Mouse (Mus musculus): ENCODE results near the gene Cacna2d3. TPM values are rescaled to one million over a fixed set of nuclear protein-coding genes. Genes with fewer than 3 reads are reported as not detected.

Gene Cacna2d3
- total and polyA plus RNA-seq, 3 experiments, result not detected

- TF ChIP-seq PAX5 (IDR thresholded peaks at IDR 0.05; ENCODE audit: low read length), result no peak
- no peak for TF ChIP-seq ZKSCAN1 (IDR thresholded peaks at IDR 0.05; ENCODE audit: borderline replicate concordance, low read depth, low read length)
- no peak for TF ChIP-seq POLR2AphosphoS2 (IDR thresholded peaks at IDR 0.05; ENCODE audit: low read depth, low read length)
- no peak for TF ChIP-seq ZMIZ1 (IDR thresholded peaks at IDR 0.05; ENCODE audit: low read depth, low read length)
- no peak for TF ChIP-seq E2F4 (IDR thresholded peaks at IDR 0.05; ENCODE audit: insufficient replicate concordance, low read depth, low read length)
- no peak for TF ChIP-seq JUND (conservative IDR thresholded peaks at IDR 0.05; ENCODE audit: low read depth, low read length)
- TF ChIP-seq MXI1 (IDR thresholded peaks at IDR 0.05; ENCODE audit: low read depth, low read length), result no peak
- TF ChIP-seq ZNF384 (IDR thresholded peaks at IDR 0.05; ENCODE audit: low read depth, low read length), result no peak
- DNase-seq (ENCODE audit: extremely low read depth), result no peak
- Histone ChIP-seq H3K4me3 (replicated peaks in 1 of 3; ENCODE audit: low read depth in 2 of 3, low read length in 2 of 3, poor library complexity in 1 of 3) (no peak overlapping the region), H3K9ac (ENCODE audit: insufficient read depth, low read depth) (no peak overlapping the region), H3K4me1 (ENCODE audit: control insufficient read depth in 1 of 2, insufficient read depth in 2 of 2) (no peaks in the 10 kb centered on the region), H3K9me3 (replicated peaks; ENCODE audit: low read length) (peaks cover 60% of the 10 kb centered on the region), H3K4me2 (ENCODE audit: insufficient read depth, low read depth, poor library complexity, severe bottlenecking) (no peak overlapping the region), H3K27ac (ENCODE audit: insufficient read depth, low read depth) (no peak overlapping the region), H3K79me2 (replicated peaks; ENCODE audit: control insufficient read depth, extremely low read depth, insufficient read depth, poor library complexity, severe bottlenecking) (no peaks in the 10 kb centered on the region), H3K27me3 (replicated peaks) (no peaks in the 10 kb centered on the region), H3K36me3 (replicated peaks in 1 of 2; ENCODE audit: control insufficient read depth in 1 of 2, insufficient read depth in 1 of 2, low read length in 1 of 2) (no peaks in the 10 kb centered on the region)
- dilution Hi-C loops (cut with MboI; ENCODE audit: extremely low pct_ligation_motif_present, extremely low pct_unique_long_range_greater_than_20kb, low sequenced_read_pairs), result no loop called here
- in situ Hi-C loops (cut with MboI; ENCODE audit: low pct_ligation_motif_present, low pct_unique_long_range_greater_than_20kb, low sequenced_read_pairs), result no loop called here
Measured at GRCm38 (mm10) chr14:28886661-28887060, 835.0 kb downstream of the Cacna2d3 start.

DNA sequence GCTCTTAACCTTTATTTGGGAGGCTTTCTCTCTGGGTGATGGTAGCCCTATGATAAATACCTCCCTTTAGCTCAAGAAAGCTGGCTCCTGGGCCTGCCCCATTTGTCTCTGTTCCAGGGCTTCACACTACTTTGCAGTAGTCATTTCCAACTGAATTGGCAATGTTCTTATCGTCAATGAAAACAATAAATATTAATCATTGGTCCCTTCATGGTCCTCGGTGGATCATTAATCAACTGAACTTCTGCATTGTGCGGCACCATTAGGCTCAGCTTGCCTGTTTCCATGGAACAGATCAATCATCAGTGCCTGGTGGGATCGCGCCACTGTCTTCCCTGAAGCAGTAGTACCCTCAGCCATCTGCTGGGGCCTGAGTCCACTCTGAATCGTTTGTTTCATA is 850.7 kb downstream of the Cacna2d3 start:
- dilution Hi-C loops (cut with MboI; ENCODE audit: extremely low pct_ligation_motif_present, extremely low pct_unique_long_range_greater_than_20kb, low sequenced_read_pairs), result no loop called here
- H3K4me1 ChIP-seq (ENCODE audit: control insufficient read depth in 1 of 2, insufficient read depth in 2 of 2), result no peaks in the 10 kb centered on the region
- no peaks in the 10 kb centered on the region for H3K79me2 ChIP-seq (replicated peaks; ENCODE audit: control insufficient read depth, extremely low read depth, insufficient read depth, poor library complexity, severe bottlenecking)
- TF ChIP-seq MXI1 (IDR thresholded peaks at IDR 0.05; ENCODE audit: low read depth, low read length), result no peak
- TF ChIP-seq USF1 (IDR thresholded peaks at IDR 0.05; ENCODE audit: low read depth, low read length), result no peak
- no peak for TF ChIP-seq ZKSCAN1 (IDR thresholded peaks at IDR 0.05; ENCODE audit: borderline replicate concordance, low read depth, low read length)
- no peak for TF ChIP-seq POLR2AphosphoS2 (IDR thresholded peaks at IDR 0.05; ENCODE audit: low read depth, low read length)
- TF ChIP-seq CHD2 (IDR thresholded peaks at IDR 0.05; ENCODE audit: low read length), result no peak
- TF ChIP-seq GABPA (IDR thresholded peaks at IDR 0.05; ENCODE audit: insufficient replicate concordance, low read depth, low read length), result no peak
- no peak for TF ChIP-seq ZC3H11A (IDR thresholded peaks at IDR 0.05; ENCODE audit: low read depth, low read length)
- no peak for TF ChIP-seq E2F4 (IDR thresholded peaks at IDR 0.05; ENCODE audit: insufficient replicate concordance, low read depth, low read length)
- TF ChIP-seq ELF1 (IDR thresholded peaks at IDR 0.05; ENCODE audit: low read depth, low read length), result no peak
- TF ChIP-seq UBTF (IDR thresholded peaks at IDR 0.05; ENCODE audit: low read depth, low read length), result no peak
- no peak for TF ChIP-seq CTCF (conservative IDR thresholded peaks at IDR 0.05 in 1 of 2, IDR thresholded peaks at IDR 0.05 in 1 of 2; ENCODE audit: low read depth in 2 of 2, low read length in 2 of 2)
- no peak for TF ChIP-seq ZMIZ1 (IDR thresholded peaks at IDR 0.05; ENCODE audit: low read depth, low read length)
- H3K9me3 ChIP-seq (replicated peaks; ENCODE audit: low read length), result peaks cover 64% of the 10 kb centered on the region
- no peak overlapping the region for H3K4me2 ChIP-seq (ENCODE audit: insufficient read depth, low read depth, poor library complexity, severe bottlenecking)
- in situ Hi-C loops (cut with MboI; ENCODE audit: low pct_ligation_motif_present, low pct_unique_long_range_greater_than_20kb, low sequenced_read_pairs), result no loop called here
- H3K27ac ChIP-seq (ENCODE audit: insufficient read depth, low read depth), result no peak overlapping the region
- H3K27me3 ChIP-seq (replicated peaks), result no peaks in the 10 kb centered on the region
- no peak overlapping the region for H3K9ac ChIP-seq (ENCODE audit: insufficient read depth, low read depth)
- H3K36me3 ChIP-seq (replicated peaks in 1 of 2; ENCODE audit: control insufficient read depth in 1 of 2, insufficient read depth in 1 of 2, low read length in 1 of 2), result no peaks in the 10 kb centered on the region
- no peak for DNase-seq (ENCODE audit: extremely low read depth)
- H3K4me3 ChIP-seq (replicated peaks in 1 of 3; ENCODE audit: low read depth in 2 of 3, low read length in 2 of 3, poor library complexity in 1 of 3), result no peak overlapping the region

All from CH12.LX (cell line).